Mouse (Mus musculus) myocyte (in vitro differentiated cells): ENCODE results near the gene Zfp422. TPM values are rescaled to one million over a fixed set of nuclear protein-coding genes. Genes with fewer than 3 reads are reported as not detected.
A peak's percentile ranks its signal among the peaks of the same experiment; 100 is the strongest.

Experiments used
- H3K27me3 ChIP-seq: one replicate; pipeline ENCODE4 v1.6.1; 2011; ENCODE audit not compliant: control insufficient read depth, insufficient read depth, insufficient read length
- H3K36me3 ChIP-seq: one replicate; pipeline ENCODE4 v1.6.1; 2011; ENCODE audit not compliant: control insufficient read depth, insufficient read depth
- H3K4me2 ChIP-seq: one replicate; pipeline ENCODE4 v1.6.1; 2011; ENCODE audit warnings: low read depth, control low read depth
- H3K4me3 ChIP-seq: one replicate; pipeline ENCODE4 v1.5.1; 2011; ENCODE audit warnings: mild to moderate bottlenecking, control low read depth, moderate library complexity
- H3K79me2 ChIP-seq: one replicate; pipeline ENCODE4 v1.6.1; 2011; ENCODE audit not compliant: control insufficient read depth, insufficient read depth
- H3ac ChIP-seq: one replicate; pipeline ENCODE4 v1.6.1; 2011; ENCODE audit not compliant: control insufficient read depth, insufficient read length
- CEBPB ChIP-seq: IDR thresholded peaks from 2 replicates; pipeline ENCODE4 v1.6.1; 2011; ENCODE audit warnings: mild to moderate bottlenecking, moderate library complexity; ENCODE audit not compliant: poor library complexity, insufficient read depth, severe bottlenecking
- E2F4 ChIP-seq: IDR thresholded peaks from one replicate; pipeline ENCODE4 v1.6.1; 2011; ENCODE audit warnings: mild to moderate bottlenecking, control low read depth, moderate library complexity; ENCODE audit not compliant: insufficient read depth
- MAX ChIP-seq: IDR thresholded peaks from one replicate; pipeline ENCODE4 v1.6.1; 2011; ENCODE audit warnings: low read depth, mild to moderate bottlenecking, control low read depth
- MYOD1 ChIP-seq, 3 experiments: IDR thresholded peaks; one replicate each; pipeline ENCODE4 v1.6.1; 2011; ENCODE audit warnings: control low read depth in 2 of 3, low read depth in 2 of 3, mild to moderate bottlenecking in 2 of 3, moderate library complexity in 1 of 3; ENCODE audit not compliant: insufficient read length in 2 of 3, control insufficient read depth in 1 of 3
- MYOG ChIP-seq, 3 experiments: IDR thresholded peaks; one replicate each; pipeline ENCODE4 v1.6.1; 2011; ENCODE audit warnings: control low read depth in 2 of 3, low read depth in 2 of 3, mild to moderate bottlenecking in 2 of 3; ENCODE audit not compliant: insufficient read length in 2 of 3, control insufficient read depth in 1 of 3, insufficient read depth in 1 of 3
- POLR2A ChIP-seq: IDR thresholded peaks from one replicate; pipeline ENCODE4 v1.6.1; 2011; ENCODE audit warnings: low read depth, mild to moderate bottlenecking, control low read depth, moderate library complexity; ENCODE audit not compliant: insufficient read length
- POLR2AphosphoS2 ChIP-seq: IDR thresholded peaks from one replicate; pipeline ENCODE4 v1.6.1; 2011; ENCODE audit warnings: low read depth, control low read depth; ENCODE audit not compliant: insufficient read length
- REST ChIP-seq: IDR thresholded peaks from one replicate; pipeline ENCODE4 v1.6.1; 2011; ENCODE audit warnings: mild to moderate bottlenecking, control low read depth, moderate library complexity; ENCODE audit not compliant: insufficient read depth, insufficient read length
- SRF ChIP-seq: IDR thresholded peaks from one replicate; pipeline ENCODE4 v1.6.1; 2011; ENCODE audit warnings: low read depth; ENCODE audit not compliant: control insufficient read depth, insufficient read length
- TCF12 ChIP-seq: IDR thresholded peaks from one replicate; pipeline ENCODE4 v1.6.1; 2011; ENCODE audit warnings: mild to moderate bottlenecking, control low read depth; ENCODE audit not compliant: poor library complexity, insufficient read depth, severe bottlenecking
- TCF3 ChIP-seq: IDR thresholded peaks from one replicate; pipeline ENCODE4 v1.6.1; 2011; ENCODE audit warnings: low read depth, control low read depth; ENCODE audit not compliant: insufficient read length
- USF1 ChIP-seq: IDR thresholded peaks from one replicate; pipeline ENCODE4 v1.6.1; 2011; ENCODE audit warnings: low read depth, mild to moderate bottlenecking, control low read depth, moderate library complexity
- polyA plus RNA-seq: library from polyadenylated mRNA; unstranded; fragments of >200 nt; fragmentation: generic; extraction: Trizol; gene quantifications from one replicate; pipeline ENCODE4 v1.2.1, GENCODE M21; 2012; ENCODE audit warnings: missing spikeins

Zfp422 gene
- polyA plus RNA-seq, 1 experiment = 5.2 TPM

DNA sequence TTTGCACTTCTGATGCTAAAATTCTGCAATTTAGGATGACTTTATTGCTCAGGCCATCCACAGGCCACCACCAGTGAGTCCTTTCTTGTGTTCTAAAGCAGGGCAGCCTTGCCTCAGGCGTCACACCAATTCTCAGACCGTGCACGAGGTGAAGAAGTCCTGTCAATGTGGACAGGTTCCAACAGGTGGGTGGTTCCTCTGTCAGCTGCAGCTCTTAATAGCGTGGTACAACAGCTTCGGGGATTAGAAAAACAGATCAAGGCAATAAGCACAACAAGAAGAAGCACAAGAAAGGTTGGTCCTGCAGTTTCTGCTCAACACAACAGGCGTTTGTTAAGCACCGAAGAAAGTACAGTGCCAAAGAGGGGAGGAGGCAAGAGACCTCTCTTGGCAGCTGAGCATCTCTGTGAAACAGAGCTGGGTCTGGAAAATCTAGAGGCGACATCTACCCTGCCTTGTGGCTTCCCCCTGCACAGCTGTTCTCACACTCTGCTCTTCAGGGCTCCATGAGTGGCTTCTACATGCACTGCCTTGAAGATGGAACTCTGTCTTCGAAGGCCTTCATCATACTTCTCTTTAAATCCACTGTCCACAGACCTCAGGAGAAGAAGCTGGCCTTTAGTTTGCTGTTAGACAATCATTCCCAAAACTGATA, 7.9 kb upstream of the Zfp422 start:
- peak overlapping the region; percentile 1 for H3K4me2 ChIP-seq
- no peaks in the 10 kb centered on the region for H3K36me3 ChIP-seq
- H3K79me2 ChIP-seq = no peaks in the 10 kb centered on the region
- TF ChIP-seq POLR2AphosphoS2 (no peak), MYOG (IDR thresholded peaks at IDR 0.05; ENCODE audit: control insufficient read depth in 1 of 3, insufficient read depth in 1 of 3, insufficient read length in 2 of 3, low read depth in 2 of 3) (peak in 1 of 3 experiments; percentile 63), REST (no peak), TCF12 (no peak), MAX (no peak), CEBPB (no peak), MYOD1 (IDR thresholded peaks at IDR 0.05; ENCODE audit: control insufficient read depth in 1 of 3, insufficient read length in 2 of 3, low read depth in 2 of 3) (peak in 1 of 3 experiments; percentile 55), E2F4 (no peak), SRF (no peak), USF1 (no peak), POLR2A (no peak), TCF3 (no peak)
- no peak overlapping the region for H3K4me3 ChIP-seq
- H3ac ChIP-seq = no peak overlapping the region
- H3K27me3 ChIP-seq = no peaks in the 10 kb centered on the region

DNA sequence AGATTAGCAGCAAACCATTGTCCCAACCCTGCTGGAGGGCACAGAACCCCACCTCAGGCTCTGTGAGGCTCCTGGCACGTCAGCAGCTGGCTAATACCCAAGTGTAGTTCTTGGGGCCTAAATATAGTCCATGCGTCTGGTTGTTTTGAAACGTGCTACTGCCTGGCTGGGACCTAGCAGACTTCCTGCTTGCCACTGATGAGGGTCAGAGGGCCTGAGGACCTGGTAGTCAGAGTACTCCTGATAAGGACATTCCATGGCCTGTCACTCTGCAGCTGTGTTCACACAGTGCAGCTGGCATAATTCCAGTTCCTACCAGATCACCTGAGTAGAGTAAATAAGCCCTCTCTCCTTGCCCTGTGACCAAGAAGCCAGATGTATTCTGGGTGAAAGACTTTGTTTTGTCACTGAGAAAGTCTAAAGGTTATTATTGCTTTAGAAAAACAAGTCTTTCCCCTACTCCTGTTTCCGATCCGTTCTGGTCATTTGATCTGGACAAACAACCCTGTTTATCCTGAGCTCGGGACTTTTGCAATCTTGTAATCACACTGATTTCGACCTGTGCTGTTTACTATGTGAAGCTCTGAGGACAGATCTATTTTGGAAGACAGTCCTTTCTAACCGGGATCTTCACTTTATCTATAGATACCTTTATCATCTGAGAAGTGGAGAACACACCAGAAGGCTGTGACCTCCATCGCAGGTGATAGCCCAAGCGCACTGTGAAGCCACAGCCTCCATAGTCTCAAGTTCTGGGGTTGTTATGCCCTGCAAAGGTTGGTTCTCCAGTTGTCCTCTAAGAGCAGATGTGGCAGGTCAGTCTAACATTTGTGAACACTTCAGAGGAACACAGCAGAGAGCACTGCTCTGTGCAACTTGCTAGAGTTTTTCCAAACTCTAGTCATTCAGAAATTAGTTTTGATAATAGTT, 6.7 kb upstream of the Zfp422 start:
- no peaks in the 10 kb centered on the region for H3K27me3 ChIP-seq
- peak overlapping the region; percentile 39 for H3K4me2 ChIP-seq
- H3K79me2 ChIP-seq = no peaks in the 10 kb centered on the region
- H3ac ChIP-seq = no peak overlapping the region
- H3K4me3 ChIP-seq = no peak overlapping the region
- TF ChIP-seq REST (no peak), TCF12 (no peak), SRF (no peak), USF1 (no peak), CEBPB (no peak), POLR2A (no peak), MYOD1 (IDR thresholded peaks at IDR 0.05; ENCODE audit: control insufficient read depth in 1 of 3, insufficient read length in 2 of 3, low read depth in 2 of 3) (no peak), MAX (no peak), POLR2AphosphoS2 (no peak), E2F4 (no peak), TCF3 (no peak), MYOG (IDR thresholded peaks at IDR 0.05; ENCODE audit: control insufficient read depth in 1 of 3, insufficient read depth in 1 of 3, insufficient read length in 2 of 3, low read depth in 2 of 3) (no peak)
- no peaks in the 10 kb centered on the region for H3K36me3 ChIP-seq

GRCm38 (mm10) chr6:116633741-116634695, 5.2 kb upstream of the Zfp422 start:
- no peak overlapping the region for H3K4me3 ChIP-seq
- no peaks in the 10 kb centered on the region for H3K79me2 ChIP-seq
- no peak overlapping the region for H3ac ChIP-seq
- H3K4me2 ChIP-seq = no peak overlapping the region
- H3K27me3 ChIP-seq = no peaks in the 10 kb centered on the region
- no peaks in the 10 kb centered on the region for H3K36me3 ChIP-seq
- no peak for TF ChIP-seq POLR2AphosphoS2
- TF ChIP-seq TCF3 = no peak
- TF ChIP-seq POLR2A = no peak
- no peak for TF ChIP-seq MYOD1 (IDR thresholded peaks at IDR 0.05; ENCODE audit: control insufficient read depth in 1 of 3, insufficient read length in 2 of 3, low read depth in 2 of 3)
- no peak for TF ChIP-seq REST
- TF ChIP-seq CEBPB = no peak
- no peak for TF ChIP-seq TCF12
- no peak for TF ChIP-seq SRF
- TF ChIP-seq USF1 = no peak
- no peak for TF ChIP-seq E2F4
- no peak for TF ChIP-seq MAX

DNA sequence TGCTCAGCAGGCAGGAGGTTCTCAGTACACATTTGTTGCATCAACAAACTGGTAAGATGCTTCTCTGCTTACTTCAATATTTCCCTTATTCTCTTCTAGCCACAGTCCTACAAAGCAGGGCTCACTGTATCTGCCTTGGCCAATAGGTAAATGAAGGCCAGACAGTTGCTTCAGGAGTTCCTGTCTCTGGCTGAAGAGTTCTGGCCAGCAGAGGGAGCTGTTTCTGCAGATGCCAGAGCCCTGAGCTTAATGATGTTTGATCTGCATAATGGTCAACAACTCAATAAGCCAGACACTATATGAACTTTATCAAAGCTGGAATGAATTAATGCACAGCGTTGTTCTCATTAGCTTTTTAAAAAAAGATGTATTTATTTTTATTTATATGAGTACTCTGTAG, 3.3 kb upstream of the Zfp422 start:
- no peak overlapping the region for H3ac ChIP-seq
- no peaks in the 10 kb centered on the region for H3K36me3 ChIP-seq
- peaks cover 8% of the 10 kb centered on the region for H3K79me2 ChIP-seq
- H3K4me3 ChIP-seq = no peak overlapping the region
- no peaks in the 10 kb centered on the region for H3K27me3 ChIP-seq
- TF ChIP-seq E2F4 (no peak), POLR2A (no peak), CEBPB (no peak), USF1 (no peak)
- no peak overlapping the region for H3K4me2 ChIP-seq
